Mouse (Mus musculus) heart, adult 2 months (tissue): ENCODE measurements around the gene Clcnka. TPM values are rescaled to one million over a fixed set of nuclear protein-coding genes. Genes with fewer than 3 reads are reported as not detected.

Experiments used
- DNase-seq, 2 experiments: peaks; one replicate each; pipeline ENCODE4 v3.0.0; 2021
- H3K27ac ChIP-seq: fragments of 200-600 bp; 2 replicates; pipeline ENCODE4 v1.8.1; 2022
- H3K27me3 ChIP-seq: fragments of 200-500 bp; 2 replicates; pipeline ENCODE4 v1.6.1; 2012; ENCODE audit warnings: mild to moderate bottlenecking, low read length, inconsistent platforms, mixed read lengths; ENCODE audit not compliant: control insufficient read depth, insufficient read depth
- H3K36me3 ChIP-seq: fragments of 200-500 bp; 2 replicates; pipeline ENCODE4 v1.6.1; 2012; ENCODE audit warnings: low read length, inconsistent platforms; ENCODE audit not compliant: control insufficient read depth, insufficient read depth
- H3K4me1 ChIP-seq: fragments of 200-500 bp; 2 replicates; pipeline ENCODE4 v1.6.1; 2011; ENCODE audit warnings: low read length; ENCODE audit not compliant: control insufficient read depth, insufficient read depth
- H3K4me3 ChIP-seq: fragments of 200-600 bp; 2 replicates; pipeline ENCODE4 v1.8.1; 2022
- H3K79me2 ChIP-seq: fragments of 200-500 bp; replicated peaks from 2 replicates; pipeline ENCODE4 v1.6.1; 2012; ENCODE audit warnings: mild to moderate bottlenecking, inconsistent platforms, low read length, moderate library complexity, mixed read lengths; ENCODE audit not compliant: control insufficient read depth, insufficient read depth
- H3K9ac ChIP-seq: fragments of 200-500 bp; 2 replicates; pipeline ENCODE4 v1.6.1; 2012; ENCODE audit warnings: low read depth, mild to moderate bottlenecking, control low read depth, inconsistent platforms, low read length, mixed read lengths
- CTCF ChIP-seq: fragments of 200-600 bp; IDR thresholded peaks from 2 replicates; pipeline ENCODE4 v1.8.1; 2022; ENCODE audit warnings: antibody characterized with exemption, mild to moderate bottlenecking, moderate library complexity
- EP300 ChIP-seq: fragments of 200-500 bp; IDR thresholded peaks from 2 replicates; pipeline ENCODE4 v1.6.1; 2011; ENCODE audit warnings: low read depth, low read length, control low read depth; ENCODE audit not compliant: insufficient read depth
- POLR2A ChIP-seq: fragments of 200-500 bp; IDR thresholded peaks from 2 replicates; pipeline ENCODE4 v1.6.1; 2011; ENCODE audit warnings: mild to moderate bottlenecking, low read depth, low read length, control low read depth; ENCODE audit not compliant: insufficient read depth
- WGBS: fragments of 180-500 bp; shearing (Covaris S2); methylation state at CpG from one replicate; pipeline ENCODE4 v1.1.7; 2018; 5-methylcytosine and 5-hydroxymethylcytosine counted together
- intact Hi-C: fragments of 180-260 bp; cut with DNase I; formaldehyde crosslinking; loops from one replicate; pipeline ENCODE4 v1.15.1; 2025
- polyA plus RNA-seq: library from polyadenylated mRNA; depleted of rRNA; stranded (reverse); fragments of >200 nt; gene quantifications from 2 replicates; pipeline ENCODE4 v1.2.3, GENCODE M21; 2012
- total RNA-seq, 2 experiments: library from RNA; stranded (reverse); gene quantifications; 2 replicates each; pipeline ENCODE4 v1.2.3; 2021

Gene Clcnka
- total and polyA plus RNA-seq, 3 experiments = 0.04 TPM; not detected in 2

- no peaks in the 10 kb centered on the region for H3K27me3 ChIP-seq
- H3K27ac ChIP-seq = no peak overlapping the region
- intact Hi-C loops = loop anchor here (1.0 to 2.0 kb wide), 3 partner anchors 26 to 76 kb away; no protein-coding TSS in a partner anchor
- TF ChIP-seq EP300 (0 out of 2 replicates have a peak, but pooled peaks have one; percentile 27), POLR2A (no peak), CTCF (peak; percentile 80)
- DNase-seq = peak in 1 of 2 experiments; percentile 55
- no peaks in the 10 kb centered on the region for H3K36me3 ChIP-seq
- H3K4me3 ChIP-seq = no peak overlapping the region
- peaks cover 3% of the 10 kb centered on the region; the same call in 1 of the 2 replicates for H3K4me1 ChIP-seq
- no peak overlapping the region for H3K9ac ChIP-seq
- 39% methylated on average over 9 of the region's 9 CpGs for WGBS
- no peaks in the 10 kb centered on the region for H3K79me2 ChIP-seq
Observed at GRCm38 (mm10) chr4:141429847-141430246, 31.3 kb upstream of the Clcnka start.

GRCm38 (mm10) chr4:141429381-141429780 is 30.9 kb upstream of the Clcnka start:
- H3K27me3 ChIP-seq = no peaks in the 10 kb centered on the region
- intact Hi-C loops = no loop called here
- no peak overlapping the region for H3K9ac ChIP-seq
- no peak overlapping the region for H3K4me3 ChIP-seq
- no peak for DNase-seq
- H3K4me1 ChIP-seq = peaks cover 3% of the 10 kb centered on the region; the same call in 1 of the 2 replicates
- WGBS = 64% methylated on average over 6 of the region's 6 CpGs
- no peak overlapping the region for H3K27ac ChIP-seq
- peak; percentile 38 for TF ChIP-seq POLR2A
- TF ChIP-seq EP300 = no peak
- no peak for TF ChIP-seq CTCF
- H3K36me3 ChIP-seq = no peaks in the 10 kb centered on the region
- H3K79me2 ChIP-seq = no peaks in the 10 kb centered on the region

- no peaks in the 10 kb centered on the region for H3K36me3 ChIP-seq
- no peak for DNase-seq
- H3K79me2 ChIP-seq = no peaks in the 10 kb centered on the region
- 73% methylated on average over 13 of the region's 13 CpGs for WGBS
- peaks cover 3% of the 10 kb centered on the region; the same call in 1 of the 2 replicates for H3K4me1 ChIP-seq
- H3K9ac ChIP-seq = no peak overlapping the region
- no peaks in the 10 kb centered on the region for H3K27me3 ChIP-seq
- H3K4me3 ChIP-seq = no peak overlapping the region
- TF ChIP-seq EP300 (peak; percentile 16; the same call in 1 of the 2 replicates), POLR2A (peak; percentile 71), CTCF (no peak)
- intact Hi-C loops = no loop called here
- no peak overlapping the region; the same call in 1 of the 2 replicates for H3K27ac ChIP-seq
Observed at GRCm38 (mm10) chr4:141427921-141428320, 29.4 kb upstream of the Clcnka start.

GRCm38 (mm10) chr4:141426796-141427745 is 28.5 kb upstream of the Clcnka start:
- no peak for TF ChIP-seq CTCF
- TF ChIP-seq EP300 = 0 out of 2 replicates have a peak, but pooled peaks have one; percentile 37
- peak; percentile 59 for TF ChIP-seq POLR2A
- H3K4me1 ChIP-seq = peaks cover 3% of the 10 kb centered on the region; the same call in 1 of the 2 replicates
- H3K4me3 ChIP-seq = no peak overlapping the region
- peak overlapping the region; percentile 90 for H3K27ac ChIP-seq
- intact Hi-C loops = no loop called here
- no peaks in the 10 kb centered on the region for H3K36me3 ChIP-seq
- no peaks in the 10 kb centered on the region for H3K79me2 ChIP-seq
- 0 out of 2 replicates have a peak overlapping the region, but pooled peaks have one; percentile 10 for H3K9ac ChIP-seq
- WGBS = 57% methylated on average over 10 of the region's 10 CpGs
- no peaks in the 10 kb centered on the region for H3K27me3 ChIP-seq
- no peak for DNase-seq

GRCm38 (mm10) chr4:141425484-141426479 is 27.3 kb upstream of the Clcnka start:
- peak overlapping the region; percentile 90 for H3K27ac ChIP-seq
- peaks cover 3% of the 10 kb centered on the region; the same call in 1 of the 2 replicates for H3K4me1 ChIP-seq
- H3K9ac ChIP-seq = peak overlapping the region; percentile 35
- H3K27me3 ChIP-seq = no peaks in the 10 kb centered on the region
- TF ChIP-seq POLR2A = peak; percentile 82
- TF ChIP-seq CTCF = peak; percentile 21; the same call in 1 of the 2 replicates
- peak; percentile 80 for TF ChIP-seq EP300
- intact Hi-C loops = no loop called here
- H3K36me3 ChIP-seq = no peaks in the 10 kb centered on the region
- peak overlapping the region; percentile 38 for H3K4me3 ChIP-seq
- no peaks in the 10 kb centered on the region for H3K79me2 ChIP-seq
- DNase-seq = peak; percentile 75 to 82
- 4% methylated on average over 36 of the region's 36 CpGs for WGBS
